1 mouse cellular context compared by ENCODE assay signal in genomic region chr5:74531630-74532280, GRCm38 (mm10).
TF ChIP-seq lines count a peak whose summit lies in the region.

TSS of gene Scfd2 (minus strand) at chr5:74531759.

TF ChIP-seq in CH12.LX, 34 proteins besides CTCF, POLR2A, EP300 and RAD21 (continued from another document):
- TF ChIP-seq NELFE (IDR thresholded peaks at IDR 0.05; ENCODE audit: low read depth, low read length), result peak; percentile 81
- no peak; the same call in 1 of the 2 replicates for TF ChIP-seq GABPA (IDR thresholded peaks at IDR 0.05; ENCODE audit: insufficient replicate concordance, low read depth, low read length)
- TF ChIP-seq MAX (IDR thresholded peaks at IDR 0.05; ENCODE audit: low read length), result peak; percentile 99
- no peak for TF ChIP-seq MAFK (IDR thresholded peaks at IDR 0.05; ENCODE audit: insufficient replicate concordance, low read length)
- TF ChIP-seq USF1 (IDR thresholded peaks at IDR 0.05; ENCODE audit: low read depth, low read length), result peak; percentile 72
- TF ChIP-seq TBP (conservative IDR thresholded peaks at IDR 0.05; ENCODE audit: low read depth, low read length), result peak; percentile 68
- no peak for TF ChIP-seq MEF2A (IDR thresholded peaks at IDR 0.05; ENCODE audit: borderline replicate concordance, low read depth, low read length)
- TF ChIP-seq MAZ (IDR thresholded peaks at IDR 0.05; ENCODE audit: low read depth, low read length), result no peak
- no peak for TF ChIP-seq ETS1 (conservative IDR thresholded peaks at IDR 0.05; ENCODE audit: low read depth, low read length)
- no peak for TF ChIP-seq CHD1 (IDR thresholded peaks at IDR 0.05; ENCODE audit: low read depth, low read length)
- peak; percentile 58; the same call in 1 of the 2 replicates for TF ChIP-seq USF2 (conservative IDR thresholded peaks at IDR 0.05; ENCODE audit: low read depth, low read length)
- peak; percentile 100 for TF ChIP-seq MXI1 (IDR thresholded peaks at IDR 0.05; ENCODE audit: low read depth, low read length)
- TF ChIP-seq JUND (conservative IDR thresholded peaks at IDR 0.05; ENCODE audit: low read depth, low read length), result no peak
- TF ChIP-seq RCOR1 (conservative IDR thresholded peaks at IDR 0.05; ENCODE audit: low read depth, low read length), result no peak
- peak; percentile 100 for TF ChIP-seq SIN3A (IDR thresholded peaks at IDR 0.05; ENCODE audit: low read length)
- peak; percentile 81; the same call in 1 of the 2 replicates for TF ChIP-seq MYC (IDR thresholded peaks at IDR 0.05; ENCODE audit: low read depth, low read length)
- TF ChIP-seq ELF1 (IDR thresholded peaks at IDR 0.05; ENCODE audit: low read depth, low read length), result peak; percentile 98
- TF ChIP-seq BHLHE40 (IDR thresholded peaks at IDR 0.05; ENCODE audit: low read depth, low read length), result no peak
- no peak for TF ChIP-seq PAX5 (IDR thresholded peaks at IDR 0.05; ENCODE audit: low read length)
- TF ChIP-seq E2F4 (IDR thresholded peaks at IDR 0.05; ENCODE audit: insufficient replicate concordance, low read depth, low read length), result no peak; the same call in 1 of the 2 replicates
